Mouse (Mus musculus): ENCODE results near the gene Pogz. TPM values are rescaled to one million over a fixed set of nuclear protein-coding genes. Genes with fewer than 3 reads are reported as not detected.

Pogz gene
- total RNA-seq, 2 experiments from 2014 or later, result 60.4 to 64.9 TPM

DNA sequence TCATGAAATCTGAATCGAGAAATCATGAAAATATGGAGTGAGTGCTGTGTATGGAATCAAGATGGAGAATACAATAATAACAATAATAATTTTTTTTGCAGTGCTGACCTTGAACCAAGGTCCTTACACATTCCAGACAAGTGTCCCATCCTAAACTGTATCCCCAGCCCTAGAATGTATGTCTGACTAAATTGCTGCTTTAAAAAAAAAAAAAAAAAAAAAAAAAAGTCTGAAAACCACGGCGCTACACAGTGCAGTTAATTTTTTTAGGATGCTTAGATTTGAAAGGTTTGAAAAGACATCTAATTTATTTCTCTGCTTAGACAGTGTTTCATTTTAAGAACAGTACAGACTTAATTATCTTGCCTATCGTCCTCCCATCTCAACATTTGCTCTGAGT lies 15.3 kb upstream of the Pogz start:
- DNase-seq (ENCODE audit: extremely low spot score in 1 of 2, low spot score in 2 of 2), result no peak

DNA sequence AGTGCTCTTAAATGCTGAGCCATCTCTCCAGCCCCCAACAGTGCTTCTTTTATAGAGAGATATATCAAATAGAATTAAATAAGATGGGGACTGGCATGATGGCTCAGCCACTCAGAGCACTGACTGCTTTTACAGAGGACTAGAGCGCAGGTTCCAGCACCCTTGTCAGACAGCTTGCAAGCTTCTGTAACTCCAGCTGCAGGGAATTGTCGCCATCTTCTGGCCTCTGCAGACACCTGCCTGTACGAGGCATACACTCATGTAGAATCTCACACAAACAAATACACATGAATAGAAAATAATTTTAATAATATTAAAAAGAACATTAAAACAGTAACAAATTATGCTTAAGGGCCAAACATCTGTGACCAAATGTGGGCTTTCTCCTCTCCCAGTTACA lies 13.3 kb upstream of the Pogz start:
- intact Hi-C loops (cut with DNase I), result loop anchor here (5.0 kb wide), 1 partner anchor 37 kb away; the partner anchor contains the start of gene Cgn
- no peak for DNase-seq (ENCODE audit: extremely low spot score in 1 of 2, low spot score in 2 of 2)

More for the DNA sequence above, 15.3 kb upstream of the Pogz start:
- intact Hi-C loops (cut with DNase I), result loop anchor here (5.0 kb wide), 1 partner anchor 35 kb away; the partner anchor contains the start of gene Cgn

DNA sequence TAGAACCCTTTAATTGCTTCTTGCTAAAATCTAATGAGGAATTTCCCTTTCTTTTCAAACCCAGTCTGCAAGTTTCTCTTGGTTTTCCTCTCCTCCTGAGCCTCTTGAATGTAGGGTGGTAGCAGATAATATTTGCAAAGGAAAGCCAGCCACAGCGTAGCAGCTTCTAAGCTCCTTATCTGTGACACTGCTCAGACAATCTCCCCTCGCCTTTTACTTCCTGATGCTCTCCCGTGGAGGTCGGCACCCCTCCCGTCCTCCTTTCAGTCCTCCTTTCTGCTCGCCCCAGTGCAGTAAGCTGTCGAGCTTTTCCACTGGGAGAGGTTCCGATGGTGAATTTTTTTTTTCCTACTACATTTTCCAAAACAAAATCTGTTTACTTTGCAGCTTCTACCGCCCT lies 5.3 kb upstream of the Pogz start:
- DNase-seq (ENCODE audit: extremely low spot score in 1 of 2, low spot score in 2 of 2), result no peak
- intact Hi-C loops (cut with DNase I), result no loop called here

DNA sequence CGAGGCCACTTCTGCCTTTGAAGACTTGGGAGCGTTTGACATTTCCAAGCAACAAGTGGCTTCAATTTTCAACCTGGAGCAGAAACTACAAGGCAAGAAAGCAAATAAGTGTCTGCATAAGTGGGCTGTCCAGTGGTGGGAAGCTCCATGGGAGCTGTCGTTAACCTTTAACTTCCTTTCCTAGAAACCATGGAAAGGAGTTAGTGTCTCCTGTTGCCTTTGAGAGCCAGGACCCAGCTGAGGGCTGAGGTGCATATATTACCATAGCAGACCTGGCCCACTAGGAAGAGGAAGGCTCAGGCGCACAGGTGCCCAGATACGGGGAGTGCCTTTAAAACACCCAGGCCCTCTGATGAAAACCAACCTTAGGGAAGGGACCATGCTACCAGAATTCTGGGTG lies 4.7 kb upstream of the Pogz start:
- intact Hi-C loops (cut with DNase I), result no loop called here
- DNase-seq (ENCODE audit: extremely low spot score in 1 of 2, low spot score in 2 of 2), result no peak

DNA sequence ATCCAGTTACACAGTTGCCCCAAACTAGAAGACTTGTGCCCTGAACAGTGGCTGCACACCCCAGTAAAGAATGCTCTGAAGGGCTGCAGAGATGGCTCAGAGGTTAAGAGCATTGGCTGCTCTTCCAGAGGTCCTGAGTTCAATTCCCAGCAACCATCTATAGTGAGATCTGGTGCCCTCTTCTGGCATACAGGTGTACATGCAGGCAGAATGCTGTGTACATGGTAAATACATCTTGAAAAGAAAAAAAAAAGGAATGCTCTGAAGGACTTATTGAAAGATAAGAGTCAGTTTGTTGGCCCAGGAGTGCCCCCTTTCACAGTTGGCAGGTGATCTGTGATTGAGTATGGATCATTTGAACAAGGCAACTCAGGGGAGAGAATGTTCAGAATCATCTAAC lies 4.0 kb upstream of the Pogz start:
- DNase-seq (ENCODE audit: extremely low spot score in 1 of 2, low spot score in 2 of 2), result no peak
- intact Hi-C loops (cut with DNase I), result no loop called here

DNA sequence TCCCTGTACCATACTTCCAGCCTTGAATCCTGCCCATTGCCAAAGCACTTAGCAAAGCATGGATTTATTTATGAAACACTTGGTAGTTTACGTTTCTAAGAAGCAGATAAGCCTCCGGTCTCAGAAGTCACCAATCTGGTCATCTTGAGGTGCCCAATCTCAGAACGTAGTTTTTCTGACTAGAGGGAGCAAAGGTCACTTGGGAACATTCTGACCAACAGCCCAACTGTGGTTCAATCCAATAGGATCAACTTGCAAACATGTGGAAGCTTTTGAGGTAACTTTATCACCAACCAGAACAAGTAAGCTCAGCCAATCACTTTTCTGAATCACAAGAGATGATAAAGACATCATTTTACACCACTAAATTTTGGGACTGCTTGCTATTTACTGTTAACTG lies 2.0 kb upstream of the Pogz start:
- intact Hi-C loops (cut with DNase I), result loop anchor here (5.0 kb wide), 1 partner anchor 48 kb away; the partner anchor contains the start of gene Cgn
- no peak for DNase-seq (ENCODE audit: extremely low spot score in 1 of 2, low spot score in 2 of 2)

DNA sequence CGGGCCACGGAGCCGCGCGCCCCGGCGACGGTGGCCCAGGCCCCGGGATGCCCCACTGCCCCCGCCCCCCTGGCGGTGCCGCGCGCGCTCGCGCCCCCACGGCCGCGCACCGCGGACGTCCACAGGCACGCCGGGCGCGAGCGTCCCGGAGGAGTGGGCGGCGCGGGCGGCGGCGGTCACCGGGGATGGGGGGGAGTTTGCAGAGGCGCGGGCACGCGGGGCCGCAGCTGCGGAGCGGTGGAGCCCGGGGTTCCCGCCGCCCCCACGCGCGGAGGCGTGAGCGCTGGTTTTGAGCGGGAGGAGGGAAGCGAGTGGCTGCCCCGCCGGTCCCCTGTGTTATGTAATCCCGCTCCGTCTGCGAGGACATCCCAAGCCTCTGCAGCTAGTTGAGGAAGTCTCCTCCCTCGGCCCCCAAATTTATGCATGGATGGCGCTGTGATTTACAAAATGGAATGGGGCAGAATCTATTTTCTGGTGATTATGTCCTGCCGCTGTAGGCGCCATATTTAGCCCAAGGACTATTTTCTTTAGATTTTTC lies 661 bp downstream of the Pogz start:
- intact Hi-C loops (cut with DNase I), result loop anchor here (2.0 to 5.0 kb wide), 2 partner anchors 17 to 51 kb away; partner anchors contain the start of gene Cgn

DNA sequence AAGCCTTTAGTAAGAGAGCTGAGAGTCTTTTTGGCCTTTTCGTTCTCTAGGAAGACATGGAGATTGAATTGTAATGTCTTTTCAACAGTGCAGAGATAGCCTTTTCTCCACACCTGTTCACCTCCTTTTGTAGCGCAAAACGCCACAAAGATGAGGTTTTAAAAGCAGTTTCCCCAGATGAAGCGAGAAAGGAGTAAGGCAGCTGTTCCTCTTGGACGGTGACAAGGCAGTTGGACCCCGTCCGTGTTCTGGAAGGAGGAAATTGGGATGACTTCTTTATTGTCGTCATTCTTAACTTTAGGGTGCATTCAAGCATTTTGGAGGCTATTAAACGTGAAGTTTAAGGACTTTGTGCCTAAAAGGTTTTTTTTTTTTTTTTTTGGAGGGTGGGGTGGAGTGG lies 1.3 kb downstream of the Pogz start:
- intact Hi-C loops (cut with DNase I), result loop anchor here (5.0 kb wide), 1 partner anchor 51 kb away; the partner anchor contains the start of gene Cgn
- DNase-seq (ENCODE audit: extremely low spot score in 1 of 2, low spot score in 2 of 2), result peak in 1 of 2 experiments; percentile 31

More for the DNA sequence above, 661 bp downstream of the Pogz start:
- DNase-seq (ENCODE audit: extremely low spot score in 1 of 2, low spot score in 2 of 2), result peak; percentile 86 to 94

DNA sequence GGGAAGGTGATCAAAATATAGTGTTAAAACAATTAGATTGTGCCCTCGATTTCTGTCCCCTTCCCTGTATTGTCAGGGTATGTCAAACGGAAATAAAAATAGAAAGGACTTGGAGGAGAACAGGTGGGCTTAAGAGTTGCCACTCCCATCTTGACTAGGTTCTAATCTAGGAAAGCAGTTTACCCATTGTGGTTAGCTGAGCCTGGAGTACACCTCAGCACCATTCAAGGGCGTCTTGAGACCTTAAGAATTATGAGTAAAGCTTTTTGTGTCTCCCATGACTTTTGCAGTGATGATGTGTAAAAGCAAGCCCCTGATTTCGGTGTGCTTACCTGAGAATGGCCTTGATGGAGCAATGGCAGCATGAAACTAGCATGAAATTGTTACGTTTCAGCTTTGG lies 1.7 kb downstream of the Pogz start:
- intact Hi-C loops (cut with DNase I), result loop anchor here (5.0 kb wide), 1 partner anchor 52 kb away; the partner anchor contains the start of gene Cgn
- no peak for DNase-seq (ENCODE audit: extremely low spot score in 1 of 2, low spot score in 2 of 2)

DNA sequence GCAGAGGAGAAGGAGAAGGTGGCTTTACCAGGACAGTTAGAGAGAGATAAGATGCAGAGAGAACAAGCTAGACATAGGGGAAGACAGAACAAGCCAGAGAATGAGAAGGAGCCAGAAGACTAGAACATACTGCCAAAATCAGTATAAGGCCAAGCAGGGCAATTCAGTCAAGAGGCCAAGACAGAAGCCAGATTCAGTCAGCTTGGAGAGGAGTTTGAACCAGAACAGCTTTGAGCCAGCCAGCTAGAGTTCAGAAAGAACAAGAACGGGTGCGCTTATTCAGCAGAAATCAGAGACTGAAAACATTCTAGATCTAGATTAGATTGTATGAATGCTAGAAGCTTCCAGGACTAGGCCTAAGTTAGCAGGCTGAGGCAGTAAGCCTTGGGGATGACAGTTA lies 10.0 kb downstream of the Pogz start:
- DNase-seq (ENCODE audit: extremely low spot score in 1 of 2, low spot score in 2 of 2), result no peak
- intact Hi-C loops (cut with DNase I), result no loop called here

DNA sequence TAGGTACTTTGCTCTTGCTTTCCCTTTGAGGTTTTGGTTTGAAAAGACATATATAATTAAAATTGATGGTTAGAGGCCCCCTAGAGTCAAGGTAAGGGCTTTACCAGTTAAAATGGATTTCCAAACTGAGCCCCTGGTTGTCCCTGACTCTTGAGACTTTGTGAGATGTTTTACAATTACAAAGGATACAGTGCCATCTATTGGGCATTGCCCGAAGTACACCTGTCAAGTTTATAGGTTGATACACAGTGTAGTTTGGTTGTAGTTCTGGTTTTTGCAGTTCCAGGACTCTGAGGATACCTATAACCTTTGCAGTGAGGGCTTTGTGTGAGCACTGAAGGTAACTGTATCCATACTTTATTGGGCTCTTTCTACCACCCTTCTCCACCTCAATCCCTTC lies 12.0 kb downstream of the Pogz start:
- peak; percentile 50 to 64 for DNase-seq (ENCODE audit: extremely low spot score in 1 of 2, low spot score in 2 of 2)
- intact Hi-C loops (cut with DNase I), result no loop called here

DNA sequence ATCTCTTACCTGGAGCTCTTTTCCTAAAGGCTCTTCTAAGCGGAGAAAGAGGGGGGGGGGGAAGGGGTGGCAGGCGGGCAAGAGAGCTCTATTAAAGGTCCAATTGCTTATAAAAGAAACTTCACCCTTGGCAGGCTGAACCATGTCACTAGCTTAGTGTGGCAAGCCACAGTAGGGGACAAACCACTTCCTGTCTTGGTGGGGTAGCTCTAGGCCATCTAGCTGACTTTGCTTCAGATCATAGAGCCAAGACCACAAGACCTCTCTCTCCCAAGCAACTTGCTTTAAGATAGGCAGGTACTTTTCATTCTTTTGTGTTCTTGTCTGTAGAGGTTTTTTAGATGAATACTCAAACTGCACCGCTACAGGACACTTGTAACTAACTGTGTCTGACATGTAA lies 14.4 kb downstream of the Pogz start:
- intact Hi-C loops (cut with DNase I), result no loop called here
- no peak for DNase-seq (ENCODE audit: extremely low spot score in 1 of 2, low spot score in 2 of 2)

DNA sequence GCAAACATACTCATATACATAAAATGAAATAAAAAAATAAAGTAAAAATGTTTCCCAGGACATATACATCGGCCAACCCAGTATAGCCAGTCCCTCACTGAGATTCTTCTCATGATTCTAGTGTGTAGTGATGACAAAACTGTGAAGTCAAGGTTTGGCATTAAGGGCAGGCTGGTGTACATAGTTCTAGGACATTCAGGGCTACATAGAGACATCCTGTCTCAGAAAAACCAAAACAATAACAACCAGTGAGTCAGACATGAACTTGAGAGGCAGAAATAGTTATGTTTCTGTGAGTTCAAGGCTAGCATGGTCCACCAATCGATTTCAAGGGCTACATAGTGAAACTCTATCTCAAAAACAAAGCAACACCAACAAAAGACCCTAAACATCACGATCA lies 14.8 kb downstream of the Pogz start:
- intact Hi-C loops (cut with DNase I), result no loop called here
- DNase-seq (ENCODE audit: extremely low spot score in 1 of 2, low spot score in 2 of 2), result no peak

DNA sequence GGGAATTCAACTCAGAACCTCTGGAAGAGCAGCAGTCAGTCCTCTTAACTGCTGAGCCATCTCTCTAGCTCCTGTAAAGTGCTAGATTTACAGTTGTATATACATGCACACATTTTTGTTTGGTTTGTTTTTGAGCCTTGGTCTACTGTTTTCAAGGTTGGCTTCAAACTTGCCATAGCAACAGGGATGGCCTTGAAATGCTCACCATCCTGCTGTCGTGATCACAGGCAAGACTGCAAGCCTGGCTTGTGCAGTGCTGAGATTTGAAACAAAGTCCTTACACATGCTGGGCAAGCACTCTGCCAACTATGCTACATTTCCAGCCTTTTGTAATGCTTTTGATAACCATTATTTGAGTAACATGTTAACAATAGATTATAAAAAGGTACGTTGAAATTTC lies 22.1 kb downstream of the Pogz start:
- intact Hi-C loops (cut with DNase I), result no loop called here
- no peak for DNase-seq (ENCODE audit: extremely low spot score in 1 of 2, low spot score in 2 of 2)

DNA sequence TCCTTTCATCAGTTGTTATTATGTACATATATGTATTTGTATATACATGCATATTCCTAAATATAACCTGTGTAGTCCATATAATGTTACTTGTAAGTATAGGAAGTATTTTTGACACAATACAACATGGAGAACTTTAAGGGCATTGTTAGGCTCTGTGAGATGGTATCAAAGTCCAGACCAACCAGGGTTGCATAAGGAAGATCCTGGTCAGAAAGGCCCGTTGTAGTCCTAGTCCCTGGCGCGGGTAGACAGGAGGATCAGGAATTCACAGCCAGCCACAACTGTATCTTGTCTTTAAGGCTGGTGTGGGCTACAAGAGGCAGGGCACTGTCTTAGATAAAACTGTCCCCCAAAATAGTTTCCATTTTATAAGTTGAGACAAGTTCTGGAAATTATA lies 31.6 kb downstream of the Pogz start:
- DNase-seq (ENCODE audit: extremely low spot score in 1 of 2, low spot score in 2 of 2), result no peak
- intact Hi-C loops (cut with DNase I), result no loop called here

DNA sequence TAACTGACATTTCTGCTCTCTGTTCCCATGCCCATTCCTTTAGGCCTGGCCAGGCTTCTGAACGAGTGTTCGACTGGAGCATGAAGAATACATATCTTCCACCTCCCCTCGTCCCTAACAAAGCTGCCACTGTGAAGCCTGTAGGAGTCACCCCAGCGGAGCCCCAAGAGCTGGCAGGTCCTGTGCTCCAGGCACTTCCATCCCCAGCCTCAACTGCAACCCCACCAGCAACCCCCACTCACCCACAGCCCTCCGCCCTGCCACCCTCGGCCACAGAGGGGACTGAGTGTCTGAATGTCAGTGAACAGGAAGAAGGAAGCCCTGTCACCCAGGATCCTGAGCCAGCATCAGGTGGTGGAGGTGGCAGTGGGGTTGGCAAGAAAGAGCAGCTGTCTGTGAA lies 41.3 kb downstream of the Pogz start:
- DNase-seq (ENCODE audit: extremely low spot score in 1 of 2, low spot score in 2 of 2), result no peak
- intact Hi-C loops (cut with DNase I), result loop anchor here (5.0 kb wide), 1 partner anchor 119 kb away; no protein-coding TSS in a partner anchor

DNA sequence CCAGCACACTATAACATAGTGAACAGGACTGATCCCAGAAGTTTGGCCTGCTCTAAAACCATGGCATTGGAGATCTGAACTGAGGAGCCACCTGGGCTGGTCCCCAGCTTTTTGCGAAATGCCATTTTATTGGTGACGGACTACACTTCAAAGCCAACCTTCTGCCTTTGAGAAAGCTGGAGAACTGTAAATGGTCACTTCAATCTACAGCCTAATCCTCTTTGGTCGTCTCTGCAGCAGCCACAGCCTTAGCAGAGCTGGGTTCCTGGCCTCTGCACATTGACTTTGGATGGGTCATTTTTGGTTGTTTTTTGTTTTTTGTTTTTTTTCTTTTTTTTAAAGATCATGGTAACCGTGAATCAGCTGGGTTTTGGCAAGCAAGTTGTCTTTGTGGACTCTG lies 44.5 kb downstream of the Pogz start:
- DNase-seq (ENCODE audit: extremely low spot score in 1 of 2, low spot score in 2 of 2), result no peak

DNA sequence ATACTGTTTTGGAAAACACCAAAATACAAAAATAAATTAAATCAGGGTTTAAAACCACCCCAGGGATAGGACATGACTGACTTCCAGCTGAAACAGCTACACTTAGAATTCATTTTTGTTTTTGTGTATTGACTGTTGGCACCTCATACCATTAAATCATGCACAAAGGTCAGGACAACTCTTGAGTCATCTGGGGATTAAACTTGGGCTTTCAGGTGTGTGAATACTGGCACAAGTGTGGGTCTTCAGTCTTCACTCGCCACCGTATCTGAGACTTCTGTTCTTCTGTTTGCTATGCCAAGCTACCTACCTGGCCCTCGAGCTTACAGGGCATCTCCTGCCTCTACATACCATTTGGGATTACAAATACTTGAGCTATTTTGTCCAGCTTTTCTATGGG lies 45.2 kb downstream of the Pogz start:
- intact Hi-C loops (cut with DNase I), result no loop called here
- no peak for DNase-seq (ENCODE audit: extremely low spot score in 1 of 2, low spot score in 2 of 2)

More for the DNA sequence above, 44.5 kb downstream of the Pogz start:
- intact Hi-C loops (cut with DNase I), result no loop called here

DNA sequence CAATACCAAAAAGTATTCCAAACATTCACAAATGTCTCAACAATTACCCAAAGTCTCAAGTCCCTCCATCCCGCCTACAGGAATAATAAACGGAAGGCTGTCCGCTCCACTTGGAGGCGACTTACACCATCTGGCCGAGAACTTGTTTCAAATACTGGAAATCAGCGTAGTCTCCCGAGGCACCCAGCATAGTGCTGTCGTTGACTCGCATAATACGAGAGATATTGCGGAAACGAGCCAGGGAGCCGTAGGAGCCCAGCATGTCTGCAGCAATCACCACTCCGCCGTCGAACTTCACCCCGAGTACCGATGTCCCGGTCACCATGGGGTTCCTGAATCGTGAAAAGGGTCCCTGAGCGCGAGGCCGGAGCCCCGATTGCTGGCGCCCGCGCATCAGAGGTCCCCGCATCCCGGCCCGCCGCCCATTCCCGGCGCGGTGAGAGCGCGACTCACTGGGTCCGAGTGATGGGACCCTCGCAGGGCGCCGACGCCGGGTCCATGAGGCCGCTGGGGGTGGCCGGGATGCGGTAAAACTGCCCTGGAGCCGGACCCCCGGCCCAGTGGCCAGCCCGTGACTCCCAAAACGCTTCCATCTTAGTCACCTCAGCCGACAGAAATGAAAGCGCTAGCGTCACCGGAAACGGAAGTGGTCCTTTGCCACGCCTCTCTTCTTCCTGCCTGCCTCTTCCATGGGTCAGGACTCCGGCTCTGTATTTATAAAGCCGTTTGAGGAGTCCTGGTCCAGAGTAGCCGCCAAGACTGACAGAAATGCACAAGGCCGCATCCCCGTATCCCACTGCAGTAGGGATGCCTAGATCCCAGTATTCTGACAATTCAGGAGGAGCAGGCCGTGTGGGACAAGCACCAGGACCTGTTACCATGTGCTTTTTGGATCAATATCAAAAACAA lies 49.2 kb downstream of the Pogz start, which contains the start of gene Psmb4:
Gene Psmb4 (minus strand): TSS at position 646 of the 909 bp plus-strand sequence.
- peak; percentile 84 to 89 for DNase-seq (ENCODE audit: extremely low spot score in 1 of 2, low spot score in 2 of 2)
- intact Hi-C loops (cut with DNase I), result no loop called here

DNA sequence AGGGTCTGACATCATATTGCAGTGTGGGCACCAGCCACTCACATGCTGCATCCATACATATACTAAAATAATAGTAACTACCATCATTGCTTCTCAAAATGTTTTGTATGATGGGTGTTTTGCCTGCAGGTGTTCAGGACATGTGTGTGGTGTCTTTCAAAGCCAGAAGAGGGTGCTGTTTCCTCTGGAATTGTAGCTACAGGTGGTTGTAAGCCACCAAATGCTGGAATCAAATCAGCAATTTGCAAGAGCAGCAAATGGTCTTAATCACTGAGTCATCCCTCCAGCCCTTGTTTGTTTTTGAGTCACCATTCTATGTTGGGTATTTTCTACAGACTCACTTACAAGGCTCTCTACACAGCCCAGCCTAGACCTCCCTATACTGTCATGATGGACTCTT lies 51.2 kb downstream of the Pogz start:
- DNase-seq (ENCODE audit: extremely low spot score in 1 of 2, low spot score in 2 of 2), result no peak
- intact Hi-C loops (cut with DNase I), result no loop called here
